Mouse (Mus musculus) brain, embryonic 14.5 days (tissue): Measurements from ENCODE around the gene Eya2.

Experiments used
- CTCF ChIP-seq: fragments of 200-500 bp; IDR thresholded peaks from 2 replicates; pipeline ENCODE4 v1.5.1; 2012; ENCODE audit warnings: inconsistent platforms, mild to moderate bottlenecking, moderate library complexity, borderline replicate concordance; ENCODE audit not compliant: insufficient read depth, insufficient read length; ENCODE audit errors: extremely low read depth
- POLR2A ChIP-seq: fragments of 200-500 bp; IDR thresholded peaks from 2 replicates; pipeline ENCODE4 v1.6.1; 2012; ENCODE audit warnings: mild to moderate bottlenecking, inconsistent platforms, borderline replicate concordance; ENCODE audit not compliant: poor library complexity, insufficient read depth, insufficient read length, severe bottlenecking; ENCODE audit errors: extremely low read depth

- TF ChIP-seq CTCF (no peak), POLR2A (no peak)
Measured at GRCm38 (mm10) chr2:165769375-165769948, 174.6 kb downstream of the Eya2 start.
